Mouse (Mus musculus) ovary, postnatal 36 days (tissue): ENCODE results near the gene Cnot2.
A peak's percentile ranks its signal among the peaks of the same experiment; 100 is the strongest.
"Not testable (repeated sequence)": the region's sequence is repeated elsewhere in the genome, so short reads cannot be mapped to it uniquely, and the experiment has no call there.

Experiments used
- DNase-seq: peaks from one replicate; pipeline ENCODE4 v3.0.0; 2022; ENCODE audit warnings: low spot score, mixed read lengths

Cnot2 gene

GRCm38 (mm10) chr10:116581369-116581718 is at the start of gene Cnot2:
Gene Cnot2 (minus strand): TSS chr10:116581511.
- DNase-seq: peak; percentile 91

DNA sequence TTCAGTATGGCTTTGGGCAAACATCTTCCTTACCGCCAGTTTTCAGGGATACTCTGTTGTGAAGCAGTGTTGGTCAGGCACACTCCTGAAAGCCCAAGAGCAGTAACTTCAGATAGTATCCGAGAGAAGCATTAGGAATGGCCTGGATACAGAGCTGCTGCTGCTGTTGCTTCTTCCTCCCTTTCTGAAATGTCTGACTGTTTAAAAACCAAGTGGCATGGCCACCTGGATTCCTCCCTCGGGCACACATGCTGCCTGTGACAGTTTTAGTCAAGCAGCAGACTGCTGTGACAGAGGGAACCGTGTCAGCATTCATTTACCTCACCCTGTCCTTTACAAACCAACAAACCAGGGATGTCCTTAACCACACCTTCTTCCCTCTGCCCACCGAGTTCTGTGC is 47.6 kb upstream of the Cnot2 start:
- no peak for DNase-seq

- DNase-seq: no peak
Observed at GRCm38 (mm10) chr10:116626009-116626408, 44.7 kb upstream of the Cnot2 start.

GRCm38 (mm10) chr10:116613250-116613649 is 31.9 kb upstream of the Cnot2 start:
- DNase-seq: not testable (repeated sequence)

- DNase-seq: no peak
Observed at GRCm38 (mm10) chr10:116604905-116605162, 23.5 kb upstream of the Cnot2 start.

GRCm38 (mm10) chr10:116604081-116604904 is 23.0 kb upstream of the Cnot2 start:
- DNase-seq: no peak

- DNase-seq: no peak
Observed at GRCm38 (mm10) chr10:116599056-116599850, 17.9 kb upstream of the Cnot2 start.

DNA sequence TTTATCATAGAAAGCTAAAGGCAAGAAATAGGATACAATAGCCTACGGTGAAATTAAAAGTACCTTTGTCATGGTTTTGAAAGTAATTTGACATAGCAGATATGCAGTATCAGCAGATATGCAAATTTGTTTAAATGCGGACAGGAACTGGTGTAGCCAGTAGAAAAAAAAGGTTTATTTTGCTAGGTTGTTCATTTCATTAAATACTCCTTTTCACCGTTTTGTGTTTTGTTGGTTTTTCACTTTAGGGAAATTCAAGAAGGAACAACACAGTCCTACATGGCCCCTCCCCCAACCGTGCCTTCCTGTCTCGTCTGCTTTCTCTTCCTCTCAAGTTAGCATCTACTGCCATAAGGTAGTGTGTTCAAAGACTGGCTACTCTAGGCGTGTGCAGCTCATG is 1.4 kb upstream of the Cnot2 start:
- no peak for DNase-seq

DNA sequence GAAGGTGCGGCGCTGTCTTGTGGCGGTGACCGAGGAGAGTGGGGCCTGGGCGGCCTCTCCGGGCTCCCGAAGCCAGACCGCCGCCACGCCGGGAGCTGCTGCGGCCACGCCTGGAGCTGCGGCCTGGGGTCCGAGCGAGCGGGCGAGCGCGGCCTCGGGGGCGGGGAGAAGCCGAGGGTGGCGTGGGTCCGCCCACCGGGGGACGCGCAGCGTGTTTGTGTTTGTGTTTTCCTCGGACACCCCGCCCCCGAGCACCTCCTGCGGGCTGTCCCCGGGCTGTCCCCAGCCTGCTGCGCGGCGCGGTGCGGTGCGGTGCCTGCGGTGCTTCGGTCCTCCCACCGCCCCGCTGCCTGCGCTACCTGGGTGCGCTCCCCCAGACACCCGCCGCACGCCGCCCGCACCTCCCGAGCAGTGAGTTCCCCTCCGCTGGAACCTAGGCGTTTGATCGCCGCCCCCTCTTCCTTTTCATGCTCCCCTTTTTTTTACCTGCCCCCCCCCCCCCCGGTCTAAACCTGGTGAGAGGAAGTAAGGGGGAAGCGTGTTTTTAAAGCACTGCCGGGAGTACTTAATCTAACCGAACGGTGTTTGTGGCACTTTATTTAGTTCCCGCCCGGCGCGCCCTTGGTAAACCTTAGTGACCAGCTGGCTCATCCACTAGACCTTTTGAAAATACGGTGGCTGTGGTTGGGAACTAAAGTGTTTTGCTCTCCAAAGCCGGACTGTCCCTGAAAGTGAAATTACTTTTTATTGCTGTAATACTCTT is 589 bp upstream of the Cnot2 start:
- DNase-seq: peak; percentile 65

DNA sequence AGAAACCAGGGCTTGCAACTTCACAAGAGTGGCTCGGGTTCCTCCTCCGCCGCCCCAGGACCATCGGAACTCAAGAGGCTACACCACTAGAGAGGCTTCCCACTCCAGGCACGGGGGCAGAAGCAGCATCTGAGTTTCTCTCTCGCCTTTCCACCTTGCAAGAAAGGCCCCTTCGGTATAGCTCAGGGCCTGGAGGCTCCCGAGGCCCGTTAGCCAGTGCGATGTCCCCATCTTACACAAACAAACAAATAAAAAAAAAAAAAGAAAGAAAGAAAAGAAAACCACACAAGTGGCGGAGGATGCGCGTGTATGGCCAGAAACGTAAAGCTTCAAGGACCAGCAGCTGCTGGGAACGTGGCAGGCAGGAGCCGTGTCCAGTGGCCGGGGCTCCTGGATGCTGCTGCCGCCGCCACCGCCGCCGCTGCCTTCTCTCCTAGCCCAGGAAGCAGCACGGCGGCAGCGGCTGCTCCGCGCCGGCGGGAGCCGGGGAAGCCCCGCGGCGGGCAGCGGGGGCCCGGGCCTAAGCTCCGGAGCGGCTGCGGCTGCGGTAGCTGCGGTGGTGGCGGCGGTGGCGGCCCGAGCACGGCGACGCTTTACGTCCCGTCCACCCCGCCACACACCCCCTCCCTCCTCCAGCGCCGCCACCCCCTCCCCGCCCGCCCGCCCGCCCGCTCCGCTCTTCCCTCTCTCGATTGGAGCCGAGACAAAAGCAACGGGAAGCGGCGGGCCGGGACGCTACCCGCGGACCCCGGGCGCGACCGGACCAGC is 536 bp downstream of the Cnot2 start:
- DNase-seq: peak; percentile 37

DNA sequence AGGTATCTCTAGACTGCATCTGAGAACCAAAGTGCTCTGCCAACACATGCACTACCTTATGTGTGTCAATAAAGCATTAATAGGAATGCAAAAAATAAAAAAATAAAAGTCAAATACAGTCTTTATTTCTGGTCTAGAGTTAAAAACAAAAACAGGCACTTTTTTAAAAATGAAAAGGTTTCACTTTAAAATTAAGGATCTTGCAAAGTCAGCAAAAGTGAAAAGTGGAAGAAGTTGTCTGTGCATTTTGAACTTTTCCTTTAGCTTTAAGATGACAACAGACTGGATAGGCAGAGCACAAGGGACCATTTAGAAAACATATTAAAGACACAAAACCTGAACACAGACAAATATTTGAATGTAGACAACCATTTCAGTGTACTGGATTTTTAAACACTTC is 1.8 kb downstream of the Cnot2 start:
- DNase-seq: no peak

DNA sequence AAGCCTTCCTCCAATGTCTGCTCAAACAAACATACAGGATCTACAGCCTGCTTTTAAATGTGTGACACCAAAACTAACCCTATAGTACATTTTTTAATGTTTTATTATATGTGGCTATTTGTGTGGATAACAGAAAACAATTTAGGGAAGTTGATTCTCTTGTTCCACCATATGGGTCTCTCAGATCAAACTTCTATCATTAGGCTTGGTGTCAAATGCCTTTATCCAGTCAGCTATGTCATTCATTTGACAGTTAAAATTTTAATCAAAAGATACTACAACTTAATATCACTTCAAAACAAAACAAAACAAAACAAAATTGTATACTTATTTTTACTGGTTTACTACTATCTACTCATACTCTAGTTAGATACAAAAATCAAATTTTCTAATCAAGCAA is 2.9 kb downstream of the Cnot2 start:
- no peak for DNase-seq

DNA sequence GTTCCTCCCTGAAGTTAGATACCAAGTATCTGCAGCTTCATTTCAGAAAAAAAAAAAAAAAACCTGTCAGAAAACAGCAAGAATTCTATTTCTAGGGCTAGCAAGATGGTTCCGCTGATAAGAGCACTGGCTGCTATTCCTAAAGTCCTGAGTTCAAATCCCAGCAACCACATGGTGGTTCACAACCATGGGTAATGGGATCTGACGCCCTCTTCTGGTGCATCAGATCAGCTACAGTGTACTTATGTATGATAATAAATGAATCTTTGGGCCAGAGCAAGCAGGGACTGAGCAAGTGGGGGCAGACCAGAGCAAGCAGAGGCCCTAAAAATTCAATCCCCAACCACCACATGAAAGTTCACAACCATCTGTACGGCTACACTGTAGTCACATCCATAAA is 4.1 kb downstream of the Cnot2 start:
- no peak for DNase-seq

- not testable (repeated sequence) for DNase-seq
Observed at GRCm38 (mm10) chr10:116576071-116576470, 5.2 kb downstream of the Cnot2 start.

DNA sequence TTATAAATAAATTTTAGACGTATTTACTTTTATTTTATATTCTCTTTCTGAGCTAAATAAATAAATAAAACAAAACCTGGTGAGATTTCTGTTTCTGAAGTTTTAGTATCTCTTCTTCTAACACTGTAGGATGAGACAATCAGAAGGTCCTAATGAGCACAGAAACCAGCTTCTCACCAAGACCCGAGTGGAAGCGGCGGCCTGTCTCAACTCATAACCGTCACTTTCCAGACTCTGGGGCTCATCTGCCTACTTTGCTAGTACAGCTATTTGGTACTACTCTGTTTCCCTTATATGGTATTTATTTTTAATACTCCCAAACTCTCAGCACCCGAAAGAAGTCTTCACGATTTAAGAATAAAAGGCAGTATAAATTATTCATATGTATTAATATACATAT is 10.8 kb downstream of the Cnot2 start:
- DNase-seq: no peak

DNA sequence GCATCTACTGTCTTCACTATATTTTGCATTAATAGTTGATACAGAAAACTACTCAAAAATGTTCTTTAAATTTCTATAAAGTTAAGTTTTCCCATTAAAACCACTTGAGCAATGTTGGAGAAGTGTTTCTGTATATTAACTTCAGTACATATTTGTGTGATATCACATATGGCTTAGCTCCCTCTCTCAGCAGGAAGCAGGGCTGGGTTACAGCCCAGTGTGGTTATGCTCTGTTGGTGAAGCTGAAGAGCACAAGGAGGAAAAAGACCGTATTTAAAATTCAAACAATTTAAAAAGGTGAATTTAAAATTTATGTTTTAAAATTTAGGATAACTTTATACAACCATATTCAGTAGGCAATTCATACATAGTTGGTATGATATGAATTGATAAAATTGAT is 12.8 kb downstream of the Cnot2 start:
- DNase-seq: no peak

DNA sequence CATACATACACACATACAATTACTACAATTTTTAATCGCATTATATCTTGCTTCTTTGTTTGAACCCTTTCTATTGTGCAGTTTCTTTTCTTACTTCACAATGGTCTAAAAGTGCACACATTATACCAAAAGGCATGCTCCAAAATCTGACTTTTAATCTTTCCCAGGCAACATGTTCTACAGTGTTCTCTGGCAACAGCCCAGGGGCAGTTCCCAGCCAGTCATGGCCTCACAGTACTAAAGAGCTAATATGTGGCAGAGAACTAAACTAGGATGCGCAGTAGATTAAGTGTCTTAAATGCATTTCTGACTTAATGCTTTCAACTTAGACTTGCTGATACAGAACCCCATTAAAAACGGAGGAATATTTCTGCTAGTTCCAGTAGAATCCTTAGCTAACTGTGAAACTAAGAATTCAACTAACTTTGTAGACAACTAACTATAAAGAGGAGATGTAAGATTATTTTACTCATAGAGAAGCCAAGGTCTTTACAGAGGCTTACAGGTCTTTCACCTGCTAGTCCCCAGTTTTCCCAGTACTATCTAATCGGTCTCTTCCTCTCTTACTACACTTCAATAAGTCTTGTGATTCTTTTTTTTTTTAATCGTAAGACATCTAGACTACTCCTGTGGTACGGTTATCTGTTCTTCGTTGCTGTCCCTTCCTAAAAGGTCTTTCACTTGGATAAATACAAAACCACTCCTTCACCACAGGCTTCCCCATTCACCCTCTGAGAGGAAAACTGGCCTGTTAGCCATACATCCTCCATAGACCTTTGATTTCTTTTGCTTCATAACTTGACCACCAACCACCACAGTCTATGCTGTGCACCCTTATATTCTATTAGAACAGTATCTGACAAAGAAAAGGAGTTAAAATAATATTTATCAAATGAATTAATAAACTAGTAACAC is 13.6 kb downstream of the Cnot2 start:
- DNase-seq: no peak

DNA sequence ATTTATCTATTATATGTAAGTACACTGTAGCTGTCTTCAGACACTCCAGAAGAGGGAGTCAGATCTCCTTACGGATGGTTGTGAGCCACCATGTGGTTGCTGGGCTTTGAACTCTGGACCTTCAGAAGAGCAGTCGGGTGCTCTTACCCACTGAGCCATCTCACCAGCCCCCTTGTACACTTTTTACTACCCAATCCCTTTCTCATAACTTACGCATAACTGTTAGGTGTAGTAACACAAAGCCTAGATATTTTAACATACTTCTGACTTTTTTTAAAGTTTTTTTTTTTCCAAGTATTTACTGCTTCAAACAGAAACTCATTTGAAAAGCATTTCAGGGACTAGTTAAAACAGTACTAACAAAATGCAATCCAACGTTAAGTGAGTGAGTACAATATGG is 14.8 kb downstream of the Cnot2 start:
- DNase-seq: not testable (repeated sequence)

GRCm38 (mm10) chr10:116564828-116565602 is 16.3 kb downstream of the Cnot2 start:
- DNase-seq: no peak
